Mouse (Mus musculus) stomach, embryonic 14.5 days (tissue): ENCODE results near the gene Atp13a1. TPM values are rescaled to one million over a fixed set of nuclear protein-coding genes. Genes with fewer than 3 reads are reported as not detected.

Experiments used
- ATAC-seq: fragments of 200-750 bp; cut with Nextera tagmentation; 2 replicates; pipeline ENCODE4 v1.8.0; 2017; ENCODE audit warnings: low read depth, moderate TSS enrichment; ENCODE audit not compliant: insufficient number of reproducible peaks, insufficient read depth, low FRiP score
- H3K27ac ChIP-seq: fragments of 300-500 bp; sonication (generic); 2 replicates; pipeline ENCODE4 v1.5.1; 2014; ENCODE audit warnings: mild to moderate bottlenecking, low read length, moderate library complexity, mixed read lengths
- H3K27me3 ChIP-seq: fragments of 300-500 bp; sonication (generic); 2 replicates; pipeline ENCODE4 v1.6.1; 2014; ENCODE audit warnings: low read length, control low read depth, mixed read lengths; ENCODE audit not compliant: control insufficient read depth, insufficient read depth
- H3K36me3 ChIP-seq: fragments of 300-500 bp; sonication (generic); 2 replicates; pipeline ENCODE4 v1.6.1; 2014; ENCODE audit warnings: mild to moderate bottlenecking, control low read depth, low read length, moderate library complexity, mixed read lengths; ENCODE audit not compliant: control insufficient read depth, insufficient read depth
- H3K4me1 ChIP-seq: fragments of 300-500 bp; sonication (generic); 2 replicates; pipeline ENCODE4 v1.6.1; 2014; ENCODE audit warnings: low read length, control low read depth, mixed read lengths; ENCODE audit not compliant: control insufficient read depth, insufficient read depth
- H3K4me2 ChIP-seq: fragments of 300-500 bp; sonication (generic); replicated peaks from 2 replicates; pipeline ENCODE4 v1.6.1; 2014; ENCODE audit warnings: low read depth, low read length, control low read depth
- H3K4me3 ChIP-seq: fragments of 300-500 bp; sonication (generic); 2 replicates; pipeline ENCODE4 v1.5.1; 2014; ENCODE audit warnings: low read depth, low read length, control low read depth
- H3K9ac ChIP-seq: fragments of 300-500 bp; sonication (generic); replicated peaks from 2 replicates; pipeline ENCODE4 v1.6.1; 2014; ENCODE audit warnings: low read depth, mild to moderate bottlenecking, control low read depth, low read length, moderate library complexity, mixed read lengths
- H3K9me3 ChIP-seq: fragments of 300-500 bp; sonication (generic); 2 replicates; pipeline ENCODE4 v1.6.1; 2016; ENCODE audit warnings: low read depth, low read length, control low read depth; ENCODE audit not compliant: control insufficient read depth
- WGBS: fragments of 180-500 bp; shearing (Covaris S2); extraction: QIAGEN DNeasy Blood & Tissue Kit; methylation state at CpG from one replicate; pipeline ENCODE4 v1.1.7; 2014; 5-methylcytosine and 5-hydroxymethylcytosine counted together
- polyA plus RNA-seq: library from polyadenylated mRNA; unstranded; fragments of >200 nt; fragmentation: Nextera tagmentation; extraction: Ambion mirVana; gene quantifications from 2 replicates; pipeline ENCODE4 v1.2.1, GENCODE M21; 2014

The Atp13a1 gene
- polyA plus RNA-seq, 1 experiment from 2014 or later: 45.7 TPM

- H3K4me3 ChIP-seq: no peak overlapping the region
- H3K27me3 ChIP-seq: no peaks in the 10 kb centered on the region
- no peaks in the 10 kb centered on the region for H3K9me3 ChIP-seq
- H3K4me1 ChIP-seq: peaks cover 10% of the 10 kb centered on the region
- peaks cover 48% of the 10 kb centered on the region for H3K36me3 ChIP-seq
- 86% methylated on average over 3 of the region's 3 CpGs for WGBS
- H3K4me2 ChIP-seq: no peak overlapping the region
- ATAC-seq: no peak
- H3K27ac ChIP-seq: no peak overlapping the region
- H3K9ac ChIP-seq: no peak overlapping the region
Observed at GRCm38 (mm10) chr8:69794096-69794495, 3.1 kb downstream of the Atp13a1 start.

DNA sequence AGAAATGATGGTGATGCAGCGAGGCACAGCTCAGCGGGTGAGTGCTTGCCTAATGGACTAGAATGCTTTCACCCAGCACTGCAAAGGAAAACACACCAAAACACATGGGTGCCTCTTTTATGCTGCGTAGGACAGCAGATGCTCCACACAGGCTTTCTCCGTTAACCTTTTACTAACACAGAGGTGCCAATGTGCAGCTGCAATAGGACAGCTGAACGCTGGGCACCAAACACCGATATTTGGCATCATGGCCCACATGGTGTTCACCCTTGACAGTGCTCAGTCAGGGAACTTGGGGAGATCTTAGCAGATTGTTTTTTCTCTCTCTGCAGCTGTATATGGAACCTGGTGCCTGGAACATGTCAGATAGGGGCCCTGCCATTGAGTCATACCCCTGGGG lies 3.9 kb downstream of the Atp13a1 start:
- Histone ChIP-seq H3K36me3 (peaks cover 56% of the 10 kb centered on the region), H3K27me3 (no peaks in the 10 kb centered on the region), H3K9me3 (no peaks in the 10 kb centered on the region), H3K9ac (no peak overlapping the region), H3K4me1 (peaks cover 10% of the 10 kb centered on the region), H3K4me3 (no peak overlapping the region), H3K4me2 (no peak overlapping the region), H3K27ac (no peak overlapping the region)
- ATAC-seq: no peak
- 93% methylated on average over 6 of the region's 6 CpGs for WGBS

DNA sequence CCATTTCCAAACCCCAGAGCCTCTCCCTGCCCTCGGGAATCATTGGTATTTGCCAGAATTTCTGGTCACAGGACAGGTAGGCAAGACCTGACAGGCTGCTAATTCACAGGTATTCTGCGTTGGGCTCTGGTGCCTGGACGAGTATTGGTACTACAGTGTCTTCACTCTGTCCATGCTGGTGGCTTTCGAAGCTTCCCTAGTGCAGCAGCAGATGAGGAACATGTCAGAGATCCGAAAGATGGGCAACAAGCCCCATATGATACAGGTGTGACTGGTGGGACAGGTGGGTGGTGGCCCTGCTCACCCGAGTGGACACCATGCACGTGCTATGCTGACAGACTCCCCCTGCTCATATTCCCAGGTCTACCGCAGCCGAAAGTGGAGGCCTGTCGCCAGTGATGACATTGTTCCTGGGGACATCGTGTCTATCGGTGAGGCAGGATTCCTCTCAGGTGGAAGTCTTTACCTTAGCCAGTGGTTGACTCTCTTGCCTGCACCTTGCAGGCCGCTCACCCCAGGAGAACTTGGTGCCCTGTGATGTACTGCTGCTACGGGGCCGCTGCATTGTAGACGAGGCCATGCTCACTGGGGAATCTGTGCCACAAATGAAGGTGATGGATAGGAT lies 5.9 kb downstream of the Atp13a1 start:
- no peak for ATAC-seq
- Histone ChIP-seq H3K4me2 (no peak overlapping the region), H3K36me3 (peaks cover 72% of the 10 kb centered on the region), H3K27ac (no peak overlapping the region), H3K4me1 (peaks cover 10% of the 10 kb centered on the region), H3K27me3 (no peaks in the 10 kb centered on the region), H3K4me3 (no peak overlapping the region), H3K9me3 (no peaks in the 10 kb centered on the region), H3K9ac (no peak overlapping the region)
- 97% methylated on average over 16 of the region's 16 CpGs for WGBS

DNA sequence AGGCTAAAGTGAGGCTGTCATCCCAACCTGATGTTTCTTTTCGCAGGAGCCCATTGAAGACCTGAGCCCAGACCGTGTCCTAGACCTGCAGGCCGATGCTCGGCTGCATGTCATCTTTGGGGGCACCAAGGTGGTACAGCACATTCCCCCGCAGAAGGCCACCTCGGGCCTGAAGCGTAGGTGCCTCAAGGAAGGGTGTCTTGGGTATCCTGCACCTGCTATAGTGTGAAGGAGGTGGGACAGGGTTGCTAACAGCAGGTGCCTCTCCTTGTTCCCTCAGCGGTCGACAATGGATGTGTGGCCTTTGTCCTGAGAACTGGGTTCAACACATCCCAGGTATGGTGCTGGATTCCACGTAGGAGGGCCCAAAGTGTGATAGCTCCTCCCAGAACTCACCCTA lies 6.7 kb downstream of the Atp13a1 start:
- Histone ChIP-seq H3K36me3 (peaks cover 81% of the 10 kb centered on the region), H3K4me3 (no peak overlapping the region), H3K4me2 (no peak overlapping the region), H3K4me1 (peaks cover 1% of the 10 kb centered on the region), H3K27ac (no peak overlapping the region), H3K9ac (no peak overlapping the region), H3K9me3 (no peaks in the 10 kb centered on the region), H3K27me3 (no peaks in the 10 kb centered on the region)
- ATAC-seq: no peak
- WGBS: 92% methylated on average over 10 of the region's 10 CpGs

- H3K27me3 ChIP-seq: no peaks in the 10 kb centered on the region
- WGBS: 93% methylated on average over 8 of the region's 8 CpGs
- no peaks in the 10 kb centered on the region for H3K4me1 ChIP-seq
- no peak overlapping the region for H3K4me2 ChIP-seq
- no peaks in the 10 kb centered on the region for H3K9me3 ChIP-seq
- H3K4me3 ChIP-seq: no peak overlapping the region
- peaks cover 90% of the 10 kb centered on the region for H3K36me3 ChIP-seq
- no peak overlapping the region for H3K27ac ChIP-seq
- no peak overlapping the region for H3K9ac ChIP-seq
- no peak for ATAC-seq
Observed at GRCm38 (mm10) chr8:69799261-69799660, 8.3 kb downstream of the Atp13a1 start.

DNA sequence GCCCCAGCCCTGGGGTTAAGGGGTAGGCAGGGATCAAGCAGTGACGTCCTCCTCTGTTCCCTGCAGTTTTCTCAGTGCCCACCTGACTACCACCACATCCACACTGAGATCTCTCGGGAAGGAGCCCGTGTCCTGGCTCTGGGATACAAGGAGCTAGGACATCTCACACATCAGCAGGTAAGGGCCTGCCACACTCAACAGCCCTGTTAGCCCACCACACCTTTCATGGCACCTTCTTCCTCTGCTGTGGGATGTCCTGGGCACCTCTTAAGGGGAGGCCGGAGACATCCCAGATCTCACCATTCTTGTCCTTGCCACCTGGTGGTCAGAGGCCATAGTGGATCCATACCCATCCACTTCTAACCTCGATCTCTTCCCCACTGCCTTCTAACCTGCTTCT lies 9.0 kb downstream of the Atp13a1 start:
- 91% methylated on average over 5 of the region's 5 CpGs for WGBS
- no peak overlapping the region for H3K27ac ChIP-seq
- H3K36me3 ChIP-seq: peaks cover 89% of the 10 kb centered on the region
- H3K4me2 ChIP-seq: no peak overlapping the region
- no peak overlapping the region for H3K4me3 ChIP-seq
- H3K4me1 ChIP-seq: no peaks in the 10 kb centered on the region
- ATAC-seq: no peak
- no peaks in the 10 kb centered on the region for H3K9me3 ChIP-seq
- no peaks in the 10 kb centered on the region for H3K27me3 ChIP-seq
- H3K9ac ChIP-seq: no peak overlapping the region

- Histone ChIP-seq H3K4me2 (no peak overlapping the region), H3K27me3 (no peaks in the 10 kb centered on the region), H3K9me3 (no peaks in the 10 kb centered on the region), H3K9ac (no peak overlapping the region), H3K4me3 (no peak overlapping the region), H3K36me3 (peaks cover 93% of the 10 kb centered on the region), H3K4me1 (no peaks in the 10 kb centered on the region), H3K27ac (no peak overlapping the region)
- WGBS: 95% methylated on average over 4 of the region's 4 CpGs
- no peak for ATAC-seq
Observed at GRCm38 (mm10) chr8:69801796-69802195, 10.8 kb downstream of the Atp13a1 start.

- H3K36me3 ChIP-seq: peaks cover 93% of the 10 kb centered on the region
- no peak overlapping the region for H3K4me2 ChIP-seq
- H3K9ac ChIP-seq: no peak overlapping the region
- no peaks in the 10 kb centered on the region for H3K9me3 ChIP-seq
- H3K27ac ChIP-seq: no peak overlapping the region
- ATAC-seq: no peak
- H3K27me3 ChIP-seq: no peaks in the 10 kb centered on the region
- no peak overlapping the region for H3K4me3 ChIP-seq
- H3K4me1 ChIP-seq: no peaks in the 10 kb centered on the region
Observed at GRCm38 (mm10) chr8:69802216-69802615, 11.3 kb downstream of the Atp13a1 start.

DNA sequence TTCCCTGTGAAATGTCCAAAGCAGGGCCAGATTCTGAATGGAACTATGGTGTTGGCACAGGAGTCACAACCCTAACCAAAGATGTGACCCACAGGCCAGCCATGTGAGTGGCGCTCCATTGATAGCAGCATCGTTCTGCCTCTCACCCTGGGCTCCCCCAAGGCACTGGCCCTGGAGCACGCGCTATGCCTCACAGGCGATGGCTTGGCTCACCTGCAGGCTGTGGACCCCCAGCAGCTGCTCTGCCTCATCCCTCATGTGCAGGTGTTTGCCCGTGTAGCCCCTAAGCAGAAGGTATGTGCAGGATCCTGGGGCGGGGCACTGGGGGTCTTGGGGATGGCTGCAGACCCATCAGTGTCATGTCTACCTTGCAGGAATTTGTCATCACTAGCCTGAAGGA lies 12.4 kb downstream of the Atp13a1 start:
- no peaks in the 10 kb centered on the region for H3K4me1 ChIP-seq
- H3K4me3 ChIP-seq: no peak overlapping the region
- H3K27ac ChIP-seq: no peak overlapping the region
- 96% methylated on average over 7 of the region's 7 CpGs for WGBS
- peaks cover 91% of the 10 kb centered on the region for H3K36me3 ChIP-seq
- no peak overlapping the region for H3K9ac ChIP-seq
- no peaks in the 10 kb centered on the region for H3K9me3 ChIP-seq
- H3K4me2 ChIP-seq: no peak overlapping the region
- no peaks in the 10 kb centered on the region for H3K27me3 ChIP-seq
- ATAC-seq: no peak
